Mouse (Mus musculus) adrenal gland, adult 8-10 months (tissue): ENCODE measurements around the gene Pax9. TPM values are rescaled to one million over a fixed set of nuclear protein-coding genes. Genes with fewer than 3 reads are reported as not detected.

Source experiments
- DNase-seq: peaks from one replicate; pipeline ENCODE4 v3.0.0; 2022
- total RNA-seq, 4 experiments: library from RNA; stranded (reverse); gene quantifications; 2 replicates each; pipeline ENCODE4 v1.2.4; 2022

Gene Pax9
- total RNA-seq, 4 experiments from 2014 or later: not detected

DNA sequence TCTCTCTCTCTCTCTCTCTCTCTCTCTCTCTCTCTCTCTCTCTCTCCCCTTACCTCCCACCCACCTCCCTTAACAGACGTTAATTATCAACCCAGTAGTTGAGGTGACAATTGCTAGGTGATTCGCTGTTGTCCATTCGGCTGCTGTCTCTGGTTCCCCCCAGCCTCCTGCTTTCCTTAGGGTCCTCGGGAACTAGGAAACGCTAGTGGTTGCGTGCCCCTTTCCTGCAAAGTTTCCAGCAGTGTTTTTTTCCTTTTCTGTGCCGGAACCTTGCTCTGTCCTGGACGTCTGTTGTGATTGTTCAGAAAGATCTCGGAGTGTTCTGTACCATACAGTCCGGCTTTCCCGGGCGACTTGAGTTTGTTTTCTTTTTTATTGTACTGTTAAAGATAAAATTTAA, 6.2 kb downstream of the Pax9 start:
- DNase-seq: no peak

DNA sequence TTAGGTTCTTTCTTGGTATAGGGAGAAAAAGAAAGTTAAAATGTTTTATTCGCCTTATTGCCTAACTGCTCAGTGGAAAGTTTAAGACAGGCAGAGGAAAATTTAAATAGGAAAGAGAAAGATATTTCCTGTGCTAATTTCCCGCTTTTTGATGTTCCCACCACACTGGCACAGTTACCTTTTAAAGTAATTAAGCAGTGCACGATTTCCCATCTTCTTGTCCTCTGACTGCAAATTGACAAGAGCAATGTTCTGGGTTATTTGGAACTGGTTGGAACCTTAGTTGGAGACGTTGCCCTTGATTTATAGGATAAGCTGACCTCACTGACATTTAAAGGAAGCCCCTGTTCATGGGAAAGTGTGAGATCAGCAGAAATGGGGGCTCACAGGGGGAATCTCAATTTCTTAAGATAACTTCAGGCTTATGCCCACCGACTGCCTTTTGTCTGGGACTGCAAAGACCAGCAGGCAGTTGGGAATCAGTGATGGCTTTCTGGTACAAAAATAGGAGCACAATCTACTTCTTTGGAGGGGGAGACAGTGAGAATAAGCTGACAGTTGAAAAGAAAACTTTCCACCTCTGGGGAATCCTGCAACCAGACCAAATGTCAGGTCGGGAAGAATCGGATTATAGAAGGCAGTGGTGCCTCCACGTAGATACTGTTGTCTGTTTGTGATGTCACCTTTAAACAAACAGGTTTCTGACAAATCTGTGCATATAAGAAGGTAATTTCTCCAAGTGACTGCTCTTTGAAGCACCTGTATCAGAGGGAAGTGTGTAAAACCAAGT, 6.8 kb downstream of the Pax9 start:
- no peak for DNase-seq

DNA sequence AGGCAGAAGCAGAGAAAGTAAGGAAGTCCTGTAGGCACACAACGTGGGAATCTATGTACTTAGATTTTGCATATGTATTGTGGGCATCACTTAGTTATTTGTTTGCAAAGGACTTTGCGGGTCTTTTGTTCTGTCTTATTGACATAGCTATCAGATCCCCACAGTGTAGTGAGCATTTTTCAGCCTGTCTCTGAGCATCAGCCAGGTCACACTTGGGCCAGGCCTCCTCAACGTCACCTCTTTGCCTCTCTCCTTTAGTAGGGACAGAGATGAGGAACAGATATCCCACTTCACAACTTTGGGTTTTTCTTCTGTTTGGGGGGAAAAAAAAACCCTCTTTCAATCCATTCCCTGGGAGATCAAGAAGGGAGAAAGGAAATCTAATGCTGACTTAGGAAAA, 7.8 kb downstream of the Pax9 start:
- DNase-seq: no peak

DNA sequence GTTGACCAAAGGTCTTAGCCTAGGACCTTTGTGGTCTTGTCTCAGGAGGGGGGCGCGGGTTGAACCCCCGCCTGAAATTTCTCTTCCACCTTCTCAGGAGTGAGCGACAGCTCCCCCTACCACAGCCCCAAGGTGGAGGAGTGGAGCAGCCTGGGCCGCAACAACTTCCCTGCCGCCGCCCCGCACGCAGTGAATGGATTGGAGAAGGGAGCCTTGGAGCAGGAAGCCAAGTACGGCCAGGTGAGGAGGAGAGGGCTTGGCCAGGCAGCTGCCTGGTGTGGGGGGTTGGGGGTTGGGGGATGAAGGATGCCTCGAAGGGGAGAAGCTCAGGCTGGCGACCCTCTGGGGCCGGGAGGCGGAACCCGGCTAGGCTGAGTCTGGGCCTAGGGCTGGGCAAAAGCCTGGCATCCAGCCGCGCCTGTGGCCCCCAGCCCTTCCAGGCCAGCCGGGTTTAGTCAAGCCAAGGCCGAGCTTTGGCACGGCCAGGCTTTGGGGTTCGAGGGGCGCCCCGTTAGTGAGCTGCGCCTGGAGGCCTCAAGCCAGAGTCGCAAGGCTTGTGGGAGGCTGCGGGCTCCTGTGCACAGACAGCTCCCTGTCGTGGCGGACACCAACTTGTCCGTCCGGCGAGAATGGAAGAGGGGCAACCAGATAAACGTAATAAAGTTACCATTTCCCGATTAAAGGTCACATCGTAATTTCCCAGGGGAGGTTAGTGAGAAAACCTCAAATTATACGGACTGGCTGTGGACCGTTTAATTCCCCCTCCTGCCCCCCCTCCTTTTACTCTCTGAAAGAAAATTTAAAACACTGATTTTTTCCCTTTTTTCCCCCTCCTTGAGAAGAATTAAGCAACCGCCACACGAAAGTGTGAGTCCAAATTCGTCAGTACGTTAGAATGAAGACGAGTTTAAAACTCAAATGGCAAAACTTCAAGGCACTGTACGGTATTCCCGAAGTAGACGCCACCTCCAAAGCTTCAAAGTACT, 8.6 kb downstream of the Pax9 start:
- DNase-seq: no peak

DNA sequence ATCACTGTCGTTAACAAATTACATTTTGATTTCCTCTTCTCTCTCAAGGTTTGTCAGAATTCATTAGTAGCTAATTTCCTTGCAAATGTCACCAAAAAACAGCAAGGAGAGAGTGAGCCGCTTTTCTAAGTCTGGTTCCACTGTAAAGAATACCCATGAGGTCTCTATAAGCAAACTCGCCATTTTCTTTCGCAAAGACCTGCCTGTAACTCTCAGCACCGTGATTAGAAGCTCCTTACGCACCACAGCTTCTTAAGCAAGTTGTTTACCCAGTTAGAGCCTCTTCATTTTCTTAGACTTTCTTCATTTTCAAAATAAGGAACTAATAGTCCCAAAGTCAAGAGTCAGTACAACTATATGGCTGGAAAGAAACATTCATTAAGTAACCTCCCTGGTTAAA, 9.4 kb downstream of the Pax9 start:
- no peak for DNase-seq

DNA sequence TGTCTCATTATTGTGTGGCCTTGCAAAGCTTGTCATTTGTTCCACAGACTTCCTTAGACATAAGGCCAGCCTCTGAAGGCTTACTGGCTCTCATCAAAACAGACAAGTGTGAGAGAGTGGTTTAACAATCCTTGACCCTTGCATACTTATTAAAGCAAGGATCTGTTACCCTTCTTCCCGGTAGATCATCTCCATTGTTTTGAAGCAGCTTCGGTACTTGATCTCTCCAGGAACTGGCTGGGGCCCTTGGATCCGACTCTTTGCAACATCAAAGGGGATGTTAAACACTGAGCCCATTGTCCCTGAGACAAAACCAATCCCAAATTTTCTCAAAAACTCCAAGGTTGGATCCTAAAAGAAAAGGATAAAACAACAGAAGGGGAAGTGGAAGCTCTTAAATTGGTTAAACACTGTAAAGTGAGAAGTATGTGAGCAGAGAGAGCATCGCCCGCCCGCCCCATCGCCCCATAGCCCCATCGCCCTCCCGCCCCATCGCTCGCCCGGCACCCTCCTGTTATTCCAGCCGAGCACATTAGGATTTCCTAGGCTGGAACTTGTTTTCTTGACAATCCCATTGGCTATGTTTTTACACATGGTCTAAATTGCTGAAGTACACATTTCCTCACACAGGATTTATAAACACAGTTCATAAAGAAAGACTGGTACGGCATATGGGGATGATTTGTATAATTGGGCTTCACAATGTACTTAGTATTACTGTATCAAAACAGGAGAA, 26.6 kb downstream of the Pax9 start:
- DNase-seq: no peak

DNA sequence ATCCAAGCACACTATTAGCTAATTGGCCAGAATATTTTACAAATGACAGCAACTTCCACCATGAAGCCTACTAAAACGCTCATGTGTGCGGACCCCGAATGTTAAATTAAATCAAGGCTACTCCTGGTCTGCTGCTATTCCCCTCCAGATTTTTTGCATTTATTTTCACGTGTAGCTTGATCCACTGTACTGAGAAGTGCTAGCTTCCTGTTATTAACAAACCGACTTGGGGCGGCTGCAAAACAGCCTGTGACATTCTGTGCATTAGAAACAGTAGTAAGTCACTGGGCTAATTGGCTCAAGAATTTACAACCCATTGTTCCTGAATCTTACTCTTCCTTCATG, 27.1 kb downstream of the Pax9 start:
- no peak for DNase-seq

DNA sequence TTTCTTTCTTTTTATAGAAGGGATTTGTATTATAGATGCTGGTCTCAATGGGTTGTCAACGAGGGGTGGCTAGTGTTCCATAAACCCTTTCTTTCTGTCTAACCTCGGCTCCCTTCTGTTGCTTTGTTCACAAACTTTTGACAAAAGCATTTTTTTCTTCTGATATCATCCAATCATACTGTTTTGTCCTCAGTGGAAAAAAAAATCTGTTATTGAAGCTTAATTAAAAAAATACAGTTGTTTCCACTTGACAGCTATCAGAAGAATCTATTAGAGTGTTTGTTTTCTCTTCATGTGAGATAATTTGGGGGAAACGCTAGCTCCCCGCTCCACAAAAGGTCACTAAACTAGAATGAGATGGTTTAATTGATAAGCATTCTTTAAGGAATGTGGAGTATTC, 36.1 kb downstream of the Pax9 start:
- no peak for DNase-seq

DNA sequence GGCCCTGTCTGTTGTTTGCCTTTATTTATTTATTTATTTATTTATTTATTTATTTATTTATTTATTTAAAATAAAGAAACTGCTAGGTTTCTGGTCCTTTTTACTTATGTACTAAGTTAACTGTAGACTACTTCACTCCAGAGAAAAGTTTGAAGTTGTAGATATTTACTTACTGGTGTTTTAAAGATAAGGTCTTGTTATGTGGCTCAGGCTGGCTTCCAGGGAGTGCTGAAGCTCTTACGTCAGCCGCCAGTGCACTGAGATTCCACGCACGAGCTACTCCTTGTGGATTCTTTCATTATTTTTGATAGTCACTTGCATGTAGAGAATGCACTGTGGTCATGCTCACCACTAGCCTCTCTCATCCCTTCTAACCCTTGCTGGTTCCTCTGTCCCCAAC, 45.5 kb downstream of the Pax9 start:
- DNase-seq: no peak

Other genes with a start within 250 kb of the Pax9 start
- gene Nkx2-1, start 154.9 kb upstream of the Pax9 start, total RNA-seq: not detected
- under 1 TPM; 0.32 to 0.91 (median 0.63) TPM for gene Nkx2-9, start 78.5 kb upstream of the Pax9 start, total RNA-seq